Comparison of ENCODE assay signal across 20 mouse cellular contexts in the genomic region with DNA sequence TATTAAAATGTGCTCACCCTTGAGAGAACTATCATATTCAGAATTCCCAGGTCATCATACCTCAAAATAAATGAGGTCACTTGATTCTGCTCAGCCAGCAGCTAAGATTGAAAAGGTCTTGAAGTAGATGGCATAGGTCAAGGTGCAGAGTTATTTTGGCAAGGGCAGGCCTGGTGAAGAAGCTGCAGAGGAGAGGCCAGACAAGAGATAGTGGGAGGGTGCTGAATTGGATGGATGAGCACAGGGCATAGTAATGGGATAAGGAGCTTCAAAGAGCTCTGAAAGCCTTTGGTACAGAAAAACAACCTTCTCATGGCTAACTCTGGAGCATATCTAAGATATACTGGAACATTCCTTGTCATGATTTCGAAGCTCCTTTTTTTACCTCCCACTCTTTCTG.
DNase-seq lines count a peak whose midpoint lies in the region; ATAC-seq and TF ChIP-seq lines count a peak whose summit lies in the region.
"Had no signal": no experiment of that assay in that cellular context is flagged by ENCODE, and none has a peak within 500 bp of the region (broad histone marks: within the 10 kb centered on the region; RNA-seq: fewer than 3 reads in every experiment).

No protein-coding gene starts in this region.

- no peaks in the 10 kb centered on the region for H3K36me3 ChIP-seq in heart, embryonic 14.5 days (ENCODE audit: control insufficient read depth, insufficient read depth, low read length)
- no peaks in the 10 kb centered on the region for H3K36me3 ChIP-seq in intestine, embryonic 15.5 days
- H3K36me3 ChIP-seq in hindbrain, postnatal 0 days (ENCODE audit: insufficient read depth, low read length) = no peaks in the 10 kb centered on the region
- H3K36me3 ChIP-seq: embryonic facial prominence, embryonic 12.5 days; hindbrain, embryonic 10.5 days; limb, embryonic 15.5 days; liver, embryonic 15.5 days; stomach, embryonic 15.5 days had no signal

- H3K9me3 ChIP-seq in heart, embryonic 14.5 days (ENCODE audit: control insufficient read depth, low read length) = no peaks in the 10 kb centered on the region
- H3K9me3 ChIP-seq in intestine, embryonic 15.5 days = no peaks in the 10 kb centered on the region
- no peaks in the 10 kb centered on the region for H3K9me3 ChIP-seq in hindbrain, postnatal 0 days (ENCODE audit: low read length)
- H3K9me3 ChIP-seq: embryonic facial prominence, embryonic 12.5 days; forebrain, embryonic 13.5 days; hindbrain, embryonic 10.5 days; limb, embryonic 15.5 days; liver, embryonic 15.5 days; stomach, embryonic 15.5 days had no signal

- no peak overlapping the region for H3K9ac ChIP-seq in heart, embryonic 14.5 days (ENCODE audit: low read length)
- H3K9ac ChIP-seq in intestine, embryonic 15.5 days = no peak overlapping the region
- H3K9ac ChIP-seq in hindbrain, postnatal 0 days (replicated peaks; ENCODE audit: low read length) = no peak overlapping the region
- H3K9ac ChIP-seq: embryonic facial prominence, embryonic 12.5 days; forebrain, embryonic 13.5 days; limb, embryonic 15.5 days; liver, embryonic 15.5 days; stomach, embryonic 15.5 days had no signal

- no peak for TF ChIP-seq CTCF in hindbrain, postnatal 0 days (IDR thresholded peaks at IDR 0.05; ENCODE audit: low read depth)

- peak overlapping the region; percentile 75 to 87 for H3K27ac ChIP-seq in heart, embryonic 14.5 days (replicated peaks in 1 of 2; ENCODE audit: control insufficient read depth in 1 of 2, insufficient read depth in 1 of 2, low read depth in 2 of 2, low read length in 2 of 2)
- no peak overlapping the region for H3K27ac ChIP-seq in intestine, embryonic 15.5 days
- no peak overlapping the region for H3K27ac ChIP-seq in hindbrain, postnatal 0 days
- H3K27ac ChIP-seq: embryonic facial prominence, embryonic 12.5 days; forebrain, embryonic 13.5 days; hindbrain, embryonic 10.5 days; limb, embryonic 15.5 days; liver, embryonic 15.5 days had no signal

- H3K4me1 ChIP-seq in heart, embryonic 14.5 days (ENCODE audit: control insufficient read depth in 2 of 2, insufficient read depth in 2 of 2, low read length in 2 of 2) = peaks cover 22 to 78% of the 10 kb centered on the region in 2 experiments
- peaks cover 6% of the 10 kb centered on the region; the same call in 1 of the 2 replicates for H3K4me1 ChIP-seq in intestine, embryonic 15.5 days (replicated peaks)
- no peaks in the 10 kb centered on the region for H3K4me1 ChIP-seq in hindbrain, postnatal 0 days (ENCODE audit: insufficient read depth, low read length)
- H3K4me1 ChIP-seq: forebrain, embryonic 13.5 days; hindbrain, embryonic 10.5 days; liver, embryonic 15.5 days had no signal

- 46% methylated on average over 1 of the region's 1 CpGs for WGBS in heart, embryonic 14.5 days
- WGBS in intestine, embryonic 15.5 days = 47% methylated on average over 1 of the region's 1 CpGs
- 74% methylated on average over 1 of the region's 1 CpGs for WGBS in hindbrain, postnatal 0 days

- no peak overlapping the region for H3K4me2 ChIP-seq in heart, embryonic 14.5 days (ENCODE audit: low read length)
- no peak overlapping the region for H3K4me2 ChIP-seq in intestine, embryonic 15.5 days (replicated peaks)
- no peak overlapping the region for H3K4me2 ChIP-seq in hindbrain, postnatal 0 days (ENCODE audit: low read depth, low read length)
- H3K4me2 ChIP-seq: embryonic facial prominence, embryonic 12.5 days; forebrain, embryonic 13.5 days; limb, embryonic 15.5 days; liver, embryonic 15.5 days; midbrain, embryonic 11.5 days had no signal

- no peak overlapping the region for H3K4me3 ChIP-seq in heart, embryonic 14.5 days (ENCODE audit: control insufficient read depth in 1 of 2, insufficient read depth in 1 of 2, low read depth in 1 of 2, low read length in 2 of 2)
- no peak overlapping the region for H3K4me3 ChIP-seq in intestine, embryonic 15.5 days (replicated peaks)
- no peak overlapping the region for H3K4me3 ChIP-seq in hindbrain, postnatal 0 days (ENCODE audit: low read length)
- H3K4me3 ChIP-seq: embryonic facial prominence, embryonic 12.5 days; erythroblast, embryonic 14.5 days; forebrain, embryonic 13.5 days; hindbrain, embryonic 10.5 days; limb, embryonic 15.5 days; liver, embryonic 15.5 days; stomach, embryonic 15.5 days had no signal

- peak; percentile 11 to 41 for DNase-seq in adrenal gland, adult (ENCODE audit: inconsistent age in 2 of 2, low spot score in 1 of 2)
- no peak for DNase-seq in adrenal gland, postnatal 36 days
- DNase-seq in heart, postnatal 4 days = no peak
- DNase-seq in kidney, adult 9 months = peak; percentile 66
- DNase-seq in kidney, postnatal 4 days = no peak
- DNase-seq in hindbrain, postnatal 0 days (ENCODE audit: low spot score) = no peak
- DNase-seq: adrenal gland, postnatal 10 days; cerebellum, adult 9-11 months; thymus, adult 18-20 months; thymus, postnatal 4 days had no signal

- ATAC-seq in heart, embryonic 14.5 days (ENCODE audit: insufficient number of reproducible peaks, insufficient read depth, low FRiP score, low read depth) = no peak
- peak; percentile 46; the same call in 1 of the 2 replicates for ATAC-seq in intestine, embryonic 15.5 days
- no peak for ATAC-seq in hindbrain, postnatal 0 days
- ATAC-seq: forebrain, embryonic 13.5 days had no signal

- H3K27me3 ChIP-seq in heart, embryonic 14.5 days (ENCODE audit: control insufficient read depth, insufficient read depth, low read length) = no peaks in the 10 kb centered on the region
- H3K27me3 ChIP-seq in intestine, embryonic 15.5 days (replicated peaks) = no peaks in the 10 kb centered on the region
- H3K27me3 ChIP-seq in hindbrain, postnatal 0 days (ENCODE audit: insufficient read depth, low read length) = no peaks in the 10 kb centered on the region
- H3K27me3 ChIP-seq: embryonic facial prominence, embryonic 12.5 days; forebrain, embryonic 13.5 days; limb, embryonic 15.5 days; liver, embryonic 15.5 days; stomach, embryonic 15.5 days had no signal

Comparison
In these comparisons a context has a peak if more than half of its experiments do, and no peak if none do; other contexts are left out.
1. DNase-seq: peak in adrenal gland, adult (2 of 2) and kidney, adult 9 months (single experiment); none in adrenal gland, postnatal 36 days (0 of 2), heart, postnatal 4 days (single experiment), kidney, postnatal 4 days (0 of 2) and hindbrain, postnatal 0 days (single experiment).
2. H3K27ac ChIP-seq: peak in heart, embryonic 14.5 days (2 of 2); none in intestine, embryonic 15.5 days (single experiment) and hindbrain, postnatal 0 days (single experiment).